Mouse (Mus musculus) liver, embryonic 14.5 days (tissue): Measurements from ENCODE around the gene Gimap4.

Experiments used
- CTCF ChIP-seq: IDR thresholded peaks from 2 replicates; pipeline ENCODE4 v1.5.1; 2016; ENCODE audit warnings: antibody characterized with exemption, low read depth, control low read depth
- EP300 ChIP-seq: IDR thresholded peaks from 2 replicates; pipeline ENCODE4 v1.6.1; 2016; ENCODE audit warnings: antibody characterized with exemption, low read depth

DNA sequence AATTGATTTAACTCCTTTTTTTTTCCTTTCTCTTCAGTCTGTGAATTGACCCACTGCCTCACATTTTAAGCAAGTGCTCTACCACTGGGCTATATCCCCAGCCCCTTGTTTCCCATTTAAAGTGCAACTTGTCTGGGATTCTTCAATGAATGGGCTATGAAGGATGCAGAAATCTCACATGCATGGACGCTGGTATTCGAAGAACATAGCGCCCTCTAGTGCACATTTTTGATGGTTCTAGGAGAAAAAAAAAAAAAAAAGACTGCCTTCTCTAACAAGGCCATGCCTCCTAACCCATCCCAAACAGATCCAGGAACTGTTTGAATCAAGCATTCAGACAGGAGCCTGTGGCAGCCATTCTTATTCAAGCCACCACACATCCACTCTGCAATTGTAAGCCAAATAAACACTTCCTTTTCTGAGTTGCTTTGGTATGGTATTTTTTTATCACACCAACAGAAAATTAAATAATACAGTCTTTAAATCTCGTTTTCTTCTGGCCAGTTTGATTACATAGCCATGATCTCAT lies 41.5 kb upstream of the Gimap4 start:
- TF ChIP-seq CTCF (peak; percentile 49), EP300 (no peak)
